Mouse (Mus musculus) adrenal gland, postnatal 25 days (tissue): ENCODE data around the gene Itga8. TPM values are rescaled to one million over a fixed set of nuclear protein-coding genes. Genes with fewer than 3 reads are reported as not detected.
A peak's percentile ranks its signal among the peaks of the same experiment; 100 is the strongest.

Experiments
- DNase-seq: peaks from one replicate; pipeline ENCODE4 v3.0.0; 2021; ENCODE audit warnings: mixed read lengths
- long read RNA-seq: library from polyadenylated mRNA; stranded (forward); transcript quantifications from one replicate; pipeline ENCODE4 v2.0.0, GENCODE M21; 2021
- total RNA-seq: library from RNA; stranded (reverse); gene quantifications from 2 replicates; pipeline ENCODE4 v1.2.3, GENCODE M21; 2021

Itga8 gene
- total RNA-seq: 13.0 and 20.0 TPM in 2 replicates
- long read RNA-seq, partial matches to known transcripts: 5 of 5 reads
- long read RNA-seq, other reads (novel, unspliced or antisense): 0 of 5 reads

- peak; percentile 86 for DNase-seq
Observed at GRCm38 (mm10) chr2:12301431-12302170, at the start of gene Itga8. Gene Itga8 (minus strand): TSS chr2:12301922.

GRCm38 (mm10) chr2:12348914-12349313, 47.2 kb upstream of the Itga8 start:
- no peak for DNase-seq

- no peak for DNase-seq
Observed at GRCm38 (mm10) chr2:12331962-12332361, 30.2 kb upstream of the Itga8 start.

GRCm38 (mm10) chr2:12329620-12330019, 27.9 kb upstream of the Itga8 start:
- DNase-seq: no peak

- no peak for DNase-seq
Observed at GRCm38 (mm10) chr2:12329068-12329407, 27.3 kb upstream of the Itga8 start.

- DNase-seq: no peak
Observed at GRCm38 (mm10) chr2:12328355-12329067, 26.8 kb upstream of the Itga8 start.

- DNase-seq: no peak
Observed at GRCm38 (mm10) chr2:12327691-12328354, 26.1 kb upstream of the Itga8 start.

GRCm38 (mm10) chr2:12327216-12327615, 25.5 kb upstream of the Itga8 start:
- DNase-seq: peak; percentile 51

- DNase-seq: no peak
Observed at GRCm38 (mm10) chr2:12325868-12326267, 24.1 kb upstream of the Itga8 start.

GRCm38 (mm10) chr2:12325417-12325816, 23.7 kb upstream of the Itga8 start:
- peak; percentile 80 for DNase-seq

GRCm38 (mm10) chr2:12320914-12321313, 19.2 kb upstream of the Itga8 start:
- DNase-seq: no peak

GRCm38 (mm10) chr2:12318715-12319114, 17.0 kb upstream of the Itga8 start:
- DNase-seq: no peak

- DNase-seq: no peak
Observed at GRCm38 (mm10) chr2:12318036-12318435, 16.3 kb upstream of the Itga8 start.

- DNase-seq: no peak
Observed at GRCm38 (mm10) chr2:12317343-12317742, 15.6 kb upstream of the Itga8 start.

- peak; percentile 9 for DNase-seq
Observed at GRCm38 (mm10) chr2:12316361-12316760, 14.6 kb upstream of the Itga8 start.

GRCm38 (mm10) chr2:12314028-12314427, 12.3 kb upstream of the Itga8 start:
- DNase-seq: no peak

GRCm38 (mm10) chr2:12308466-12308865, 6.7 kb upstream of the Itga8 start:
- DNase-seq: no peak

- no peak for DNase-seq
Observed at GRCm38 (mm10) chr2:12307311-12307710, 5.6 kb upstream of the Itga8 start.

GRCm38 (mm10) chr2:12305064-12305650, 3.4 kb upstream of the Itga8 start:
- no peak for DNase-seq

GRCm38 (mm10) chr2:12300449-12301228, 1.1 kb downstream of the Itga8 start:
- no peak for DNase-seq

- DNase-seq: no peak
Observed at GRCm38 (mm10) chr2:12297287-12297686, 4.4 kb downstream of the Itga8 start.

GRCm38 (mm10) chr2:12295150-12295549, 6.6 kb downstream of the Itga8 start:
- no peak for DNase-seq
